Mouse (Mus musculus) liver, embryonic 14.5 days (tissue): ENCODE results near the gene Rabepk. TPM values are rescaled to one million over a fixed set of nuclear protein-coding genes. Genes with fewer than 3 reads are reported as not detected.

ENCODE experiments used
- ATAC-seq: fragments of 200-750 bp; cut with Nextera tagmentation; 2 replicates; pipeline ENCODE4 v1.8.0; 2017; ENCODE audit warnings: moderate number of reproducible peaks, mild to moderate bottlenecking, moderate library complexity; ENCODE audit not compliant: insufficient read depth
- DNase-seq, 3 experiments: peaks; one replicate each; pipeline ENCODE4 v3.0.0-alpha.2; 2012 to 2013; ENCODE audit warnings: low read depth in 3 of 3, low spot score in 3 of 3
- H3K27ac ChIP-seq: fragments of 300-500 bp; sonication (generic); 2 replicates; pipeline ENCODE4 v1.5.1; 2014; ENCODE audit warnings: moderate library complexity, mild to moderate bottlenecking, control low read depth, inconsistent platforms
- H3K27me3 ChIP-seq: fragments of 300-500 bp; sonication (generic); 2 replicates; pipeline ENCODE4 v1.6.1; 2014; ENCODE audit warnings: mild to moderate bottlenecking, low read length, moderate library complexity; ENCODE audit not compliant: control insufficient read depth, insufficient read depth
- H3K36me3 ChIP-seq: fragments of 300-500 bp; sonication (generic); replicated peaks from 2 replicates; pipeline ENCODE4 v1.6.1; 2014; ENCODE audit warnings: low read depth; ENCODE audit not compliant: control insufficient read depth, insufficient read depth
- H3K4me1 ChIP-seq, 2 experiments: fragments of 200-500 bp in 1 of 2; fragments of 300-500 bp in 1 of 2; sonication (generic) in 1 of 2; replicated peaks; 2 replicates each; pipeline ENCODE4 v1.6.1; 2012 to 2014; ENCODE audit warnings: antibody characterized with exemption in 1 of 2, inconsistent platforms in 1 of 2, low read length in 1 of 2; ENCODE audit not compliant: control insufficient read depth in 2 of 2, insufficient read depth in 2 of 2
- H3K4me2 ChIP-seq: fragments of 300-500 bp; sonication (generic); 2 replicates; pipeline ENCODE4 v1.6.1; 2014; ENCODE audit warnings: low read depth, mild to moderate bottlenecking, control low read depth, moderate library complexity
- H3K4me3 ChIP-seq, 2 experiments: fragments of 200-500 bp in 1 of 2; fragments of 300-500 bp in 1 of 2; sonication (generic) in 1 of 2; 2 replicates each; pipeline ENCODE4 v1.5.1; 2012 to 2014; ENCODE audit warnings: low read depth in 2 of 2, low read length in 2 of 2, mild to moderate bottlenecking in 2 of 2, control low read depth in 1 of 2, inconsistent platforms in 1 of 2, moderate library complexity in 1 of 2; ENCODE audit not compliant: insufficient read depth in 1 of 2
- H3K9ac ChIP-seq: fragments of 300-500 bp; sonication (generic); replicated peaks from 2 replicates; pipeline ENCODE4 v1.6.1; 2014; ENCODE audit warnings: mild to moderate bottlenecking, control low read depth, moderate library complexity
- H3K9me3 ChIP-seq: fragments of 300-500 bp; sonication (generic); 2 replicates; pipeline ENCODE4 v1.6.1; 2016; ENCODE audit warnings: low read length, mixed read lengths; ENCODE audit not compliant: control insufficient read depth
- CTCF ChIP-seq: IDR thresholded peaks from 2 replicates; pipeline ENCODE4 v1.5.1; 2016; ENCODE audit warnings: antibody characterized with exemption, low read depth, control low read depth
- EP300 ChIP-seq: IDR thresholded peaks from 2 replicates; pipeline ENCODE4 v1.6.1; 2016; ENCODE audit warnings: antibody characterized with exemption, low read depth
- WGBS: fragments of 180-500 bp; shearing (Covaris S2); extraction: QIAGEN DNeasy Blood & Tissue Kit; methylation state at CpG from one replicate; pipeline ENCODE4 v1.1.7; 2014; ENCODE audit not compliant: insufficient replicate concordance; 5-methylcytosine and 5-hydroxymethylcytosine counted together
- polyA plus RNA-seq, 2 experiments: library from polyadenylated mRNA; depleted of rRNA in 1 of 2; stranded (reverse) in 1 of 2; unstranded in 1 of 2; fragments of >200 nt; fragmentation: Nextera tagmentation in 1 of 2; extraction: Ambion mirVana in 1 of 2; gene quantifications; 2 replicates each; pipeline versions ENCODE4 v1.2.1 to v1.2.3; 2012 to 2014

The Rabepk gene
- polyA plus RNA-seq, 2 experiments: 15.3 to 25.6 TPM

DNA sequence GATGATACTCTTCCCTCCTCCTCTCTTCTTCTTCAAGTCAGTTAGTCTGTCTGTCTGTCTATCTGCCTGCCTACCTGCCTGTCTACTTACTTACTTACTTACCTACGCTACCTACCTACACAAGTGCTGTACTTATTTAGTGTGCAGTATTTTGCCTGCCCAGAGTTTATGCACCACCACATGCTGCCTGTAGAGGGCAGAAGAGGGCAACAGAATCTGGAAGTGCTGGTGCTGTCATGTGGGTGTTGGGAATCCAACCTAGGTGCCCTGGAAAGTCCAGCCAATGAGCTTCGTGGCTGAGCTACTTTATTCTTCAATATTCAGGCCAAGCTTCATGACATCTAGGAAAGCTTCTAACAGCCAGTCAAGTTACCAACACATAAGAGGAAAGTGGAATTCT is 15.6 kb downstream of the Rabepk start:
- Histone ChIP-seq H3K9ac (peak overlapping the region; percentile 51), H3K9me3 (no peaks in the 10 kb centered on the region), H3K4me3 (no peak overlapping the region), H3K36me3 (peaks cover 37% of the 10 kb centered on the region), H3K4me2 (peak overlapping the region; percentile 76; the same call in 1 of the 2 replicates), H3K4me1 (peaks cover 23 to 27% of the 10 kb centered on the region in 2 experiments), H3K27me3 (no peaks in the 10 kb centered on the region), H3K27ac (peak overlapping the region; percentile 98)
- DNase-seq (peak; percentile 56 to 68 (median 65)), ATAC-seq (peak; percentile 18; the same call in 1 of the 2 replicates)
- 71% methylated on average over 2 of the region's 2 CpGs for WGBS
- TF ChIP-seq CTCF (peak; percentile 98), EP300 (no peak)

DNA sequence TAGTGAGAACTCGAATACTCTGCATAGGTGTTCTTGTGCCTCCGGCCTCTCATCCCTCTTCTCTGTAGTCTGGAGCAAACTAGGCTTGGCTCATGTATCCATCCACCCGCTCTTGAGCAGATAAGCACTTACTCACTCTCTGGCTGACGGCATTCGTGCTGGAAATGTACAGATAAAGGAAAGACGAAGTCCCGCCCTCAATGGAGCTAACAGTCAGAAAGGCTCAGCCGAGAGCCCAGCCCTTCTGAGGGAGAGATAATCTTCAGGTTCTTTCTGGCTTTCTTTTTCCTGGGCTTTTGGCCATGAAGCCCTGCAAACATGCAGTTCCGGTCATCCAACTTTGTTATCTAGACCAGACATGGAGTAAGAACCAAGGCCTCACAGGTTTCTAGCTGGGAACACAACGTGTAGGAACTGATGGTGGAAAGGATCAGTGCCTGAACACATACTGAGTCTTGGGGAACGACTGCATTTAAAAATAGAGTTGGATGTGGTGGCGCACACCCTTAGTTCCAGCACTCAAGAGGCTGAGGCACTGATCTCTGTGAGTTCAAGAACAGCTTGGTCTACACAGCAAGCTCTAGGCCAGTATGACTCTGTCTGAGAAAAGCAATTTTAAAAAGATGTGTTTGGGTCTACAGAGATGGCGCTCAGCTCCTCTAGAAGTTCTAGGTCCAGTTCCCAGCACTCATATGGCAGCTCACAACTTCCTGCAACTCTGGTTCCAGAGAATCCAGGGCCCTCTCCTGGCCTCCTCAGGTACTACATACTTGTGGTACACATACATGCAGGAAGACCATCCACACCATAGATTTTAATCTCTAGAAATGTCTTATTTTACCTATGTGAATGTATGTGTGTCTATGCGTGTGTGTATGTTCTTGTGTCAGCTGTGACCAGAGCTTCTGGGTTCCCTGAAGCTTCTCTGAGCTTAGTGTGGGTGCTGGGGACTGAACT is 16.4 kb downstream of the Rabepk start:
- peak; percentile 96 to 97 (median 97) for DNase-seq
- H3K27ac ChIP-seq: peak overlapping the region; percentile 98
- no peaks in the 10 kb centered on the region for H3K27me3 ChIP-seq
- peaks cover 23 to 27% of the 10 kb centered on the region in 2 experiments for H3K4me1 ChIP-seq
- WGBS: 25% methylated on average over 14 of the region's 14 CpGs
- peak overlapping the region; percentile 71 for H3K9ac ChIP-seq
- H3K36me3 ChIP-seq: peaks cover 42% of the 10 kb centered on the region
- H3K9me3 ChIP-seq: no peaks in the 10 kb centered on the region
- peak overlapping the region; percentile 6 to 28; a peak in 3 of 4 replicates for H3K4me3 ChIP-seq
- peak; percentile 97 for ATAC-seq
- H3K4me2 ChIP-seq: peak overlapping the region; percentile 76
- TF ChIP-seq CTCF: no peak
- peak; percentile 92 for TF ChIP-seq EP300

DNA sequence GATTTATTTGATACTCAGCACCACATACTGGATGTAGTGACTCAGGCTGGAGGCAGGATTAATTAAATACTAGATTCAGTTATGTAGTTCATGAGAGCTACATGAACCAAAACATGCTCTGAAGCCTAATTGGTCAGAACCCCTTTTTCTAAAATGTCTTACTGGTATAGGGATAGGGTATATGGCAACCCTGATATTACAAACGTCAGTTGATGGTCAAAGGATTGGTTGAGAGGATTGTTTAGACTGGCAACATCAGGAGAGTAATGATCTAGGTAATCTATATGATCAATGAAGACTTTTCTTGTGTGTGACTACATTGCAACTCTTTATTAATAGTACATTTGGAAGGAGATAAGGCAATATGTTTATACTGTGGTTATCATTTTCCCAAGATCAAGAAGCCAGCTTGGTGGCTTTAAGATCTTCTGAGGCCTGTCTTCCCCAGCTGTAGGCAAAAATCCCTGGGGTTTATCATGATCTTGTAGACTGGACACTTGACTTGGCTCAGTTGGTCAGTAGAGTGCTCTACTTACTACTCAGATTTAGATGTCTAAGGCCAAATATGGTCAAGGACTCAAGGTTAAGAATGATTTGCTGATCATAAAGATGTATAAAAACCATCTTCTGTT is 22.4 kb downstream of the Rabepk start:
- ATAC-seq (no peak), DNase-seq (no peak)
- WGBS: 56% methylated on average over 1 of the region's 1 CpGs
- Histone ChIP-seq H3K4me3 (no peak overlapping the region), H3K4me2 (peak overlapping the region; percentile 51), H3K9ac (peak overlapping the region; percentile 31; the same call in 1 of the 2 replicates), H3K27ac (no peak overlapping the region; the same call in 1 of the 2 replicates), H3K36me3 (peaks cover 82% of the 10 kb centered on the region), H3K4me1 (peaks cover 28 to 30% of the 10 kb centered on the region in 2 experiments), H3K9me3 (no peaks in the 10 kb centered on the region), H3K27me3 (no peaks in the 10 kb centered on the region)
- TF ChIP-seq EP300: no peak
- TF ChIP-seq CTCF: no peak

DNA sequence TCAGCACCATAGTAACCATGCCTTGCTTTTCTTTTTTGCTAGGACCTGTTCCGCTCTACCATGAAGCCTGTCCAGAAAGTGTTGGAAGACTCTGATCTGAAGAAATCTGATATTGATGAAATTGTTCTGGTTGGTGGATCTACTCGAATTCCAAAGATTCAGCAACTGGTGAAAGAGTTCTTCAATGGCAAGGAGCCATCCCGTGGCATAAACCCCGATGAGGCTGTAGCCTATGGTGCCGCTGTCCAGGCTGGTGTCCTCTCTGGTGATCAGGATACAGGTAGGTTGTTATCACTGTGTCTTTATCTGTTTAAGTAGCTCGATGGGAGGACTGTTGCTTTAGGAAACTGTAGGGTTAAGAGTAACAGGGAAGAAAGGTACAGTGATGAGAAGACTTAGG is 25.2 kb downstream of the Rabepk start:
- no peak for TF ChIP-seq CTCF
- no peak for TF ChIP-seq EP300
- peak overlapping the region; percentile 86 for H3K4me2 ChIP-seq
- no peaks in the 10 kb centered on the region for H3K27me3 ChIP-seq
- 81% methylated on average over 6 of the region's 6 CpGs for WGBS
- peak overlapping the region; percentile 23 to 84; a peak in 3 of 4 replicates for H3K4me3 ChIP-seq
- H3K36me3 ChIP-seq: peaks cover 70% of the 10 kb centered on the region
- ATAC-seq (no peak), DNase-seq (no peak)
- H3K9me3 ChIP-seq: no peaks in the 10 kb centered on the region
- no peak overlapping the region for H3K27ac ChIP-seq
- H3K4me1 ChIP-seq: peaks cover 24 to 29% of the 10 kb centered on the region in 2 experiments
- H3K9ac ChIP-seq: no peak overlapping the region

DNA sequence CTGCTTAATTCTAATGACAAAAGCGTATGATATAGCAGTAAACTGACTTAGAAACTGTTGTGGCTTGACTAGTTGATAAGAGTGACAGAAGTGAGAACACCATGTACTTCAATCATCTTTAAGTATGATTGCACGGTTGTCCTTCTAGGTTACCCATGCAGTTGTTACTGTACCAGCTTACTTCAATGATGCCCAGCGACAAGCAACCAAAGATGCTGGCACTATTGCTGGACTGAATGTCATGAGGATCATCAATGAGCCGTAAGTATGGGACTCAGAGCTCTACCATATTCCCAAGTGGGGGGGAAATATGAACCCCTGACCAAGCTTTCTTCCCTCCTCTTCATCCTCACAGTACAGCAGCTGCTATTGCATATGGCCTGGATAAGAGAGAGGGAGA is 26.0 kb downstream of the Rabepk start:
- H3K4me3 ChIP-seq: peak overlapping the region; percentile 78 to 84
- H3K4me2 ChIP-seq: peak overlapping the region; percentile 86
- 80% methylated on average over 4 of the region's 4 CpGs for WGBS
- no peak for DNase-seq
- no peaks in the 10 kb centered on the region for H3K9me3 ChIP-seq
- no peak for ATAC-seq
- H3K4me1 ChIP-seq: peaks cover 24 to 29% of the 10 kb centered on the region in 2 experiments
- TF ChIP-seq EP300: no peak
- TF ChIP-seq CTCF: no peak
- H3K9ac ChIP-seq: peak overlapping the region; percentile 89
- H3K36me3 ChIP-seq: peaks cover 62% of the 10 kb centered on the region
- H3K27ac ChIP-seq: no peak overlapping the region
- no peaks in the 10 kb centered on the region for H3K27me3 ChIP-seq
